Mouse (Mus musculus) urinary bladder, postnatal 4 days (tissue): ENCODE measurements around the gene Sept9.

Experiments used
- DNase-seq, 2 experiments: peaks; one replicate each; pipeline ENCODE4 v3.0.0; 2021 to 2022; ENCODE audit warnings: low spot score in 2 of 2

The Sept9 gene

DNA sequence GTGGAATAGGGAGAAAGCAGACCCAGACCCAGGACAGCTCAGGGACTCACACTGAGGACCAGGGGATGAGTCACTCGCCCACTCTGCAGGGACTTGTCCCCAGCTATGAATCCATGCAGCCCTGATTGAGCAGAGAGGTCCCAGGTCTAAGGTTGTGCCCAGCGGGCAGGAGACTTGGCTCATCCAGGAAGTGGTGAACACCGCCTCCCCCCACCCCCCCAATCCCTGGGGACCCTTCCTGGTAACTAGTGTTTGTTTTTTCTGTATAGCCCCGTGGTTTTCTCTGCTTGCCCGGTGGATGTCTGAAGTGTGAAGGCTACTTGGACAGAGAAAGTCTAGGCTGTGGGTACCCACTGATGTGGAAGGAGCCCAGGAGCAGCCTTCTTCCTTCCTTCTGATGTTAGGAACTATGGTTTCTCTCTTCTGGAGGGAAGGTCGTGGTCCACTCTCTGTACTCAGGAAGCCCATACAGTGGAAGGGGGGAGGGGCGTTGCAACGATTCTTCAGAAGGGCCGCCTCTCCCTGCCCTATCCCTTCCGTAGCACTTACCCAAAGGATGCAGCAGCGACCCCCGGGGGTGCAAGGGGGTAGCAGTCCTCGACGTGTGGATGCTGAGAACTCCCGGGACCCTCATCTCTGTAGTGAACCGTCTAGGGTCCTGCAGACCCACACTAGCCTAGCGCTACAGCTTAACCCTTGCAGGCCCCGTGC, 66.0 kb downstream of the Sept9 start:
- peak; percentile 53 to 73 for DNase-seq

DNA sequence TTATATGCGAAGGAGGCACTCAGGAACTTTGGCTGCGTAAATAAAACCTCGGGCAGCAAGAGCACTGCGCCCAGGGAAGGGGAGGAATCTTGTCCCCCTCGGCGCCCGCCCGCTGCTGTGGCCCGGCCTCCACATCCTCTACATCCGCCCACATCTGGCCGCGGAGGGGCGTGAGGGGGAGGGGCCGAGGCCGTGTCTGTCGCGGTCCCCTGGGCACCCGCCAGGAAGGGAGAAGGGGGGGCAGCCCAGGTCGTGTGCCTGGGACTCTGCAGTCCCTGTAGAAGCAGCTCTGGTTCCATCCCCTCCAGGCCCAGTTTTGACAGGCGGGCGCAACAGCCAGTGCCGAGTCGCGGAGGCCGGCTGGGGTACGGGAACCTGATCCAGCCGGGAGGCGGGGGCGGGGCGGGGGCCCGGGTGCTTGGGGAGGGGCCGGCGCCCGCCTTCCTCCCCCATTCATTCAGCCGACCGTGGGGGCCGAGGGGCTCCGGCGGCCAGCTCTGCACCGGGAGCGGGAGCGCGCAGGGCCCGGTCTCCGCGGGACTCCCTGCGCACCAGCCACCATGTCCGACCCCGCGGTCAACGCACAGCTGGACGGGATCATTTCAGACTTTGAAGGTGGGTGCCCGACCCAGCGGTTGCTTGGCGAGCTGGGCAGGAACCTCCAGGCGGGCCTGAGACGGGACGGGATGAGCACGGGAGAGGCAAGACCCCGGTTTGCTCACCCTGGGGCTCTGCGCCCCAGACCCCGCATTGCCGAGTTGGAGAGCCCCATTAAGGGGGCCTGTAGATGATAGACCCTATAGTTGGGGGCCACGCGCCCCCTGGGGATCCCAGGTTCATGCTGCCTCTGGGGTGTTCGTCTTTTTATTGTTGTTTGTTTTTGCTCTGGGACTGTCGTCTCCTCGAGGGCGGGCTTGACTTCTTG, 66.8 kb downstream of the Sept9 start:
- peak; percentile 86 to 88 for DNase-seq

DNA sequence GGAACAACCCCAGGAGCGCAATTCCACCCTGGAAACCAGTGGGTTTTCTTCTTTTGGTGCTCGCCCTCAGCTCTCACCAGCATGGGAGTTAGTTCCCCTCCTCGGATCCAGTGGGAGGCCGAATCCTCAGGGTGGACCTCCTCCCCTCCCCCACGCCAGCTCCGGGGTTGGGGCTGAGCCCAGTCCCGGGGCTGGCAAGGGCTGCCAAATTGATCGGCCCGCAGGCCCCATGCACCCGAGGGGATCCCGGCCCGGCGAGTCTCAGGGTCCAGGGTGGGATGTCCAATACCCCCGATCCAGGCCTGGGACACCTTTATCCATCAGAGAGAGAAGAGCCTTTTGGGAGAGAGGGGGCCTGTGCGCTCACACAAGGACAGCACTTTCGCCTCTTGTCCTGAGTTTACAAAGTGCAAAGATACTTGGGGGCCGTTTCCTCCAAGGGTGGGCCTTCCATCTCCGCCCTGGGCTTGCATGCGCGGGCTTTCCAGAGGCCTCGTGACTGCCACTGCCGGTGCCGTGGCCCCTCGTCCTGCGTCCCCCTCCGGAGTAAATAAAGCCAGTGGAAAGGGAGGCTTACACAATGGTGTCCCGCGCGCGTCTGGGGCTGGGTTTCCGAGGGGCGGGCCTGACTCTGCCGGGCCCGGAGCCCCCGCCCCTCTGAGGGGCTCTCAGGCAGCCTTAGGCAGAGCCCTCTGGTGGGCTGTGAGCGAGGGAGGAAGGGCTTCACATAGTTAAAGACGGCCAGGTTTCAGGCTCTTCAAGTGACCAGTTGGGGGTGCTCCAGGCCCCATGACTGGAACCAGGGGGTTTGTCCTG, 67.7 kb downstream of the Sept9 start:
- peak; percentile 62 to 68 for DNase-seq

DNA sequence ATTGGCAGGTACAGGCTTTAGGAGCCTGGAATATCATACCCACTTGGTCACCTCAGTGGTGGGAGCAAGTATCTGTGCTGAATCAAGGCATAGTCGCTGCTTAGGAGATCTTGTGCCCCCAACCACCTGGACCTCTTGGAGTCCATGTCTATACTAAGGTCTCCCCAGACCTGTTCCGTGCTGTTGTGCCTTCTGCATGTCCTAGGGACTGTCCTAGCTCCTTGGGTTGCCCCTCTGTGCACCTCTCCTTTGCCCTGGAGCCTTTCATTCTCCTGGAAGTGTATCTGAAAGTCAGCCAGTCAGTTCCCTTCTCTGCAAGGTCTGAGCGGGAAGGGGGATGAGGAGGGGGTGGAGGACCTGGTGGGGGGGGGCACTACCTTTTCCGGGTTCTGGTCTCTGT, 68.4 kb downstream of the Sept9 start:
- no peak for DNase-seq

DNA sequence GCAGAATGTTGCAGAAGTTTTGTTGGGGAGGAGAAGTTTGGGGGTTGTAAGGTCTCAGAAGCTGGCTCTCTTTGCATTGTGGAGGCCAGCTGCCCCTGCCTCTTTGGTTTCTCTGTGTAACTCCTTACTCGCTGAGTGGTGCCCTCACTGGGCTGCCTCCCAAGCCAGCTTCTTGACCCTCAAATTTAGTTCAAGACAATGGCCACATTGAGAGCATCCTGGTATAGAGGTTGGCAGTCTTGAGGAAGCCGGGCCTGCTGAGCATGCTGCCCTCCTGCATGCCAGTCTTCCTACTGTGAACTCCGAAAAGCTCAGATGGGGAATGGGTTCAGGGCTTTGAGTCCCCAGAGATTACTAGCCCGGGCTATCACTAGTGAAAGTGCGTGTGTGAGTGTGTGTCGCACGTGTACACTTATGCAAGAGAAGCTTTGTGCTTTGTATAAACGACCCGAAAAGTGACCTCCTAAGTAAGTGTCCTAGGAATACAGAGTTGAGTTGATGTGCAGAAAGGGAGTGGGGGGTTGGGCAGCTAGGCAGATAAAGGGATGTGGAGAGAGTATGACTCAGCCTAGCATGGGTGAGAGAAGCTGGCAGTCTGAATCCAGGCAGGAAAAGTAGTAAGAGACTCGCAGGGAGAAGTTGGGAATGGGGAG, 69.0 kb downstream of the Sept9 start:
- DNase-seq = no peak

DNA sequence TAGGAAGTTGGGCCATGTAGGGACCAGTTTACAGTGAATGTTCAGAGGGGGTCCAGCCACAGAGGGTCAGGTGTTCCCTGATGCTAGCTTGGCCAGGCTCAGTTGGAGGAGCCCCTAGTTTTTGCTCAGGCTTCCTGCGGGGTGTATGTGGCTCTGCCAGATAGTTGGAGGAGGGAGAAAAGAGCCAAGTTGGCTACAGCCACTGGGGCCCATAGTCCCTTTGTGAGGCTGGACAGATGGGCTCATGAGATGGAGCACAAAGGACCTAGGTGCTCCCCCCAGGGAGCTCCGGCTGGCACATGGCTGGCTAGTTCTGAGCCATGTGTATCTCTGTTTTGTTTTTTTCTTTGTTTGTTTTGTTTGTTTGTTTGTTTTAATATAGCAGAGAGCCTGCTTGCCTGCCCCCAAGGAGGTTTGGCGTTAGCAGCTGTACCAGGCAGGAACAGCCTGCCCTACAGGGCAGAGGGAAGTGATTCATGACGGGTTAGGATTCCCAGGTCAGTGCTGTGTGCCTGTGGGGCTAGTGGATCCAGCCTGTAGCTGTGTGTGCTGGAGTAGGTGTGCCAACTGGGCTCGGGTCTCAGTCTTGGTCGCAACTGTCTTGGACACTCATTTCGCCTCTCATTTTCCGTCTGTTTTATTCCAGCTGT, 69.7 kb downstream of the Sept9 start:
- no peak for DNase-seq

DNA sequence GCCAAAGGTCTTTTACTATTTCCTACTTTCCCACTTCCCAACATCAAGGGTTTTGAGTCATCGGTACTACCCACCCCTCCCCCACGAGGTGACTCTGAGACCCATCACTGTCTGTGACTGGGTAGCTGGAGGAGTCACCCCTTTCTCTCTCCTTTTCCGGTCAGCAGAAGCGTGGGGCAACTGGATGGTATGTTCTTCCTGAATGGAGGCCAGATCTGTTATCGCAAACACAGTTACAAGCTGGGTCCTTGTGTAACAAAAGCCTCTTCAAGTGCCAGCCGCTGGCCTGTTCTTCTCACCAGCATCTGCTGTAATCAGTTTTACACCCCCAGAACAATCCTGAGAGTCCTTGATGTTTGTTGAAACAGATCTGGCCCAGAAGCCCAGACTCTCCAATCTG, 70.5 kb downstream of the Sept9 start:
- no peak for DNase-seq

DNA sequence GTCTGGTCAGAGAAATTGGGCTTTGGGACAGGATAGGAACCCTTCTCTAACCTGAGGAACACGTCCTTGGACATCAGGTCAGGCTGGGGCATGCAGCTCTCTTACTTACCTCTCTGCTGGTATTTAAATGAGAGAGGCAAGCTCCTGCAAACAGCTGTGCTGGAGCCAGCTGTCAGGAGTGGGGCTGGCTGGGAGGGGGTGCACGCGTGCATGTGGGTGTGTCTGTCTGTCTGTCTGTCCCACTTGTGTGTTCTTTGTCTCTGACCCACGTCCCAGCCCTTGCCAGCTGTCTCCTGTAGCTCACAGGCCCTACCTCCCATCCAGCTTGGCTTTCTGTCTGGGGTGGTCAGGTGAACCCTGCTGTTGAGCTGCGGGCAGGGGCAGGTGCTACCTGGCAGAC, 75.5 kb downstream of the Sept9 start:
- DNase-seq = no peak

DNA sequence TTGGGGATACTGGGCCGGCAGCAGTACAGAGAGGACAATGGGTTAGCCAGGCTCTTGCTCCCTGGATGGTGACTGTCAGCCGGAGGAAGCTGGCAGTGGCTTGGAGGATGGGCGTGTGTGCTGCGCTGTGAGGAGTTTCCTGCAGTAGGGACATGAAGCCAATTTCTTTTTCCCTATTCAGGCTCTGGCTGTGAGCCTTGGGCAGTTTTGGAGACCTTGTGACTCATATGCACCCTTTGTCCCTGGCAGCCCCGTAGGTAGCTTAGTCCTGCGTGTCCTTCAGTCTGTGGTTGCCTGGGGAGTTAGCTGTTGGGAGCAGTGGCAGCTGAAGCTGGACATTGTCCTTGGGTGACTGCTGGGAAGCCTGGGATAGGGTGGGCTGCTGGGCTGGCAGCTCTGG, 76.5 kb downstream of the Sept9 start:
- DNase-seq = no peak

DNA sequence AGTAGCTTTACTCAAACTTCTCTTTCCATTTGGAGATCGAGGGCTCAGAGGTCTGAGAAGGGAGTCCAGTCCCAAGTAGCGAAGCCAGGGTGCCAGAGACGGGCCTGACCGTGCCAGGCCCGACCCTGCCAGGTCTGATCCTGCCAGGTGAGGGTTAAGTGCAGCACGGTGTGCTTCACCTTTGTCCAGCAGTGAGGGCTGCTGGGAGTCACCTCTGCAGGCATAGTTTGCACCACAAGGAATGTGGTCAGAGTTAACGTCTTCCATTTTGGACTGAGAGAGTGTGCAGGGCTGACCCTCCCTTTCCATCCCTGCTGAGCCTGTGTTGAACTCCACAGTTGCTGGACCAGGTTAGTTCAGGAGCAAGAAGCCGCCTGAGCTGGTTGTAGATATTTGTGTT, 77.5 kb downstream of the Sept9 start:
- no peak for DNase-seq

DNA sequence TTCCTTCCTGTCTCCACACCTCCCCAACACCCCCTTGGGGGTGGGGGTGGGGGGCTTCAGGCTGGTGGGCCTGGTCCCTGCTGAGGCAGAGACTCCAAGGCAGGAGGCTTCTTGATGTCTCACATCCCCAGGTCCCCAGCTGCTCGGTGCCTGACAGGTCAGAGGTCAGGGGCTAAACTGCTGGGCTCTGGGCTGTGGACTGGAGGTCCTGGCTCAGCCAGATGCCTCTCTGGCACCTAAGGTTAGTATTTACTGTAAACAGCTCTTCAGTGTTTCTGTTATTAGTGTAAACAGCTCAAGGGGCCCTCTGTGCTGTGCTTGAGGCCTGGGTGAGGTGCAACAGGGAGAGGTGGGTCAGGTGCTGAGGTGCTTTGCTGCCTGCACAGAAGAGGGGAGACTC, 78.7 kb downstream of the Sept9 start:
- no peak for DNase-seq

DNA sequence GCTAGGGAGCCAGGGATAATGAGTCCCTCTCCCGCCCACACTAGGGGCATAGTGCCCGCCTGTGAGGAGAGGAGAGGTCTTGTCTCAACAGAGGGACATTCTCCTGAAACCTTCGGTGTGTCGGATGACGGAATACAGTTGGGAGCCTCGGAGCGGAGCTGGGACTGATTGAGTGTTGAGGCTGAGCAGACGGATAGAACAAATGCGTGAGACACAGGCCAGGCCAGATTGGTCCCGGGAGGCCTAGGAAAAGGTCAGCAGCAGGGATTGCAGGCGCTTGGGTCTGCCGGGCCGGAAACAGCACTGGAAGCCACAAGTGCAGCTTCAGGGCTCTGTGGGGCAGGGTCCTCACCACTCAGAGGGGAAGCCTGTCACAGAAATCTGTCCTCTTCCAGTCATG, 79.1 kb downstream of the Sept9 start:
- DNase-seq = no peak

DNA sequence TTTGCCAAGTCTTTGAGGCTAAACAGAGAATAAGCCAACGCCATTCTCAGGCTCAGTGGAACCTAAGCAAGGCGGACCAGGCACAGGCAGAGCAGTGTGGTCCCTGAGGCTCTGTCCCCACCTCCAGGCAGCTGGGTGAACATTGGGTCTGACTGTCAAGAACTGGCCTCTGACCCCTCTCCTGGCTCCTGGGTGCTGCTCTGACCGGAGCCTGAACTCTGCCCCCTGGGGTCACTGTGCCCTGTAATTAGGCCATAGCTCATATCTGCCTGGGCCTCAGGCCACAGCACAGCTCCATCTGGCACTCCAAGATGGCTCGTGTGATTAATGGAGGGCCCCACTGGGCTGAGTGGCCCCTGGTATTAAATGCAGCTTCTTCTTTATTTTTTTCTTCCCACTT, 80.5 kb downstream of the Sept9 start:
- no peak for DNase-seq

DNA sequence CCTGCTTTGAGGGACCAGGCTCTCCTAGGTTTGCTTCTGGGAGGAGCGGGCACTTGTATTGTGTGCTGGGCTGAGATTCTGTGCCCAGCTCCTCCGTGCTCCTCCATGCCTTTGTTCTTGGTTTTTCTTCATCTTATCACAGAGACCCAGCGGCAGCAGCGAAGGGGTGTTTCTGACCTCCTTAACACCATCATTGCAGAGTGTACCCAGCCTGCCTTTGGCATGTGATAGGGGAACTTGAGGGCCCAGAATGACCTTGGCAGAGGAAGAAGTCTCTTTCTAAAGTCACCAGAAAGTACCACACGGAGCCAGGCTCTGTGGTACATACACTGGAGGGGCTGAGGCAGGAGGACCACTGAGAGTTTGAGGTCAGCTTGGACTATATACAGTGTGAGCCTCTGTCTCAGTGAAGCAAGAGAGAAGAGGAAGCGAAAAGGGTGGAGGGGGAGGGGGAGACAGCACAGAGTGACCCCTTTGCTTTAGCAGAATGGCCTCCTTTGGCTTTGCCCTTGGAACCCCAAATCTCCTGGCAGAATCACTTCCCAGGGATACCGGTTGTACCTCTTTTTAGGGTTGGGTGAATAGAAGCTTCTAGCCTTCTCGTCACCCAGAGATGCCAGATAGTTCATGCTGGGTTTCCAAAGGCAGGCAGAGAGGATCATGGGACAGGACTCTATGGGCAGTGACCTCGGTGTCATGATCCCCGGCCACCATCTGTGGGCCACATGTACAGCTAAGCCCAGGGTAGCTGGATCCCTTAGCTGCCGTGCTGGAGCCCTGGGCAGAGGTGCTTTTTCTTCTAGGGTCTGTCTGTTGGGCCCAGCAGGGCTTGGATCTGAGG, 83.8 kb downstream of the Sept9 start:
- no peak for DNase-seq

DNA sequence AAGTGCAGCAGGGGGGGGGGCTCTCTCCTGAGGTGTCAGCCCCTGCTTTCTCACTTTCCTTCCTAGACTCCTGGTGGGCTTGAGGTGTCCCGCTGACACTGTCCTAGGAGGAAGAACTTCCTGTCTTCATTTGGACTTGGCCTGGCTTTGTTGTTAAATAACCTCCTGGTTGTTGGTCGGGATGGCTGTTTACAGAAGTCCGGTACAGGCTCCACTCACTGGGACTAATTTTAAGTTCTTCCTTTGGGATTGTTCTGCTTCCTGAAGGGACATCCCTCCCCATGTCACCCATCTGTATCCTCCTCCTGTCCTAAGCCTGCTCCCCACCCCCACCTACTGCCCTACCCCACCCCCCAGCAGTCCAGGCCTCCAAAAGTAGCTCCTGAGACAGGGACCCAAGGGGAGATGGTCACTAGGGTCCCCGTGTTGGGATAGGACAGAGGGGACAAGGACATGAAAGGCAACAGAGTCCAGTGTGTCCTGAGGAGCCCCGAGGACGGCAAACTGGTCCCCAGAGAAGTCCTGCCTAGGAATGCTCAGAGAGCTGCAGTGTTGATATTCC, 84.5 kb downstream of the Sept9 start:
- no peak for DNase-seq

DNA sequence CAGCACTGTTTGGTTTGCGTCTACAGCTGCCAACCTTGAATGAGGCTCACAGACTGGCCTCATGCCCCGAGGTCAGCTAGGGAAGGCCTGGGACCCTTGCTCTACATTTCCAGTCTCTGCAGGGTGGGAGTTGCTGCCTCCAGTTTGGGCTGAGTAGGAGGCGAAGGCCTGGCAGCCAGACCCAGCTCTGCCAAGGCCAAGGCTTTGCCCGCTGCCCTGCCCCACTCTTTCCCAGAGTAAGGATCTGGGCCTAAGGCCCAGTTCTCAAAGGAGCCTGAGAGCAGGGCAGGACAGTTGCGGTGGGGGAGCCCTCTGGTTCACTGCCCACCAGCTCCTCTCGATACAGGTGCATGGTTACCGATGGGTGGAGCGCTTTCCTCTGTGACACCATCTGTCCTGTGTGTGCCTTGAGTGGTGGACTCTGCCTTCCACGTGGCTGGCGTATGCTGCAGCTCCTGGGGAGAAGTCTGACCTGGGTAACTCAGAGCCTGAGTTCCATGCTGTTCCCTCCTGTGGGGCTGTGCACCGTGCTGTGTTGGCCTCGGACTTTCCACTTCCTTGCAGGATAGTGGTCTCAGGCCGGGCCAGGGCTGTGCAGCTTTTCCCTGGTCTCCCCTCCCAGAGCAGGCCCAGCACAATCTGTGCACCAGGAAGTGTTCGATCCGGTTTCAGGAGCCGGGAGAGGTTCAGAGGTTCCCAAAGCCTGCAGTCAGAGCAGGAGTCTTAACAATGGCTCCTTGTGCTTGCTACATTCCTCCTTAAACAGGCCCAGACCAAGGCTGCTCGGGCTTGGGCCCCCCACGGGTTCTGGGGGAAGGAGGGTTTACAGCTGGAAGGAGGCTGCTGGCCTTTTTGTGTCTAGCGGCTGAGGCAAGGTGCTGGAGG, 85.5 kb downstream of the Sept9 start:
- no peak for DNase-seq

DNA sequence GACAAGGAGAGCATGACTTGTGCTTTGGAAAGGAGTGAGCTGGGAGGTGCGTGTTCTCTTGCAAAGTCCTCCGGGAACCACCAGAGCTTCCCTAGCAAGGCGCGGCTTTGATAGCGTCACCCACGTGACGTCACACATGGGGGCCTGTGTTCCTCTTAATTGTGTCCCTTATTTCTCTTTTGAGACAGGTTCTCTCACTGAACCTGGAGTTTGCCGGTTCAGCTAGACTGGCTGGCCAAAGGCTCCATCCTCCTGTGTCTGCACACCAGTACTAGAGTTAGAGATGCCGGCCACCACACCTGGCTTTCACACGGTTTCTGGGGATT, 86.1 kb downstream of the Sept9 start:
- DNase-seq = no peak

DNA sequence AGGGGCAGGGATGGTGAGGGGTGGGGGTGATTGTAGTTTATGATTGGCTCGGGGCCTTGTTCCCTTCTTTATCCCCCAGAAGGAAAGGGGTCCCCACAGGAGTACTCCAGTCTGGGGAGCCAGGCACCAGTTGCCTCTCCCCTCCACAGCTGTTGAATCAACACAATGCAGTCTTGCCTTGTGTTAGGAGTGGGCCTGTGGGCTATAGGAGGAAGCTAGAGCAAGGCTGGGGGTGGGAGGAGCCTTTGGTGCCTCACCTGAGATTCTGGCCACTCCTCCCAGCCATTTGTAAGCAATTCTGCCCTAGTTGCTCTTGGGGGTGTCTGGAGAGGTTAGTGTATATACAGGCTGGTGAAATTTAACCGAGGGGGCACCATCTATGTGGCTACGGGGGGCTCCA, 88.3 kb downstream of the Sept9 start:
- no peak for DNase-seq

DNA sequence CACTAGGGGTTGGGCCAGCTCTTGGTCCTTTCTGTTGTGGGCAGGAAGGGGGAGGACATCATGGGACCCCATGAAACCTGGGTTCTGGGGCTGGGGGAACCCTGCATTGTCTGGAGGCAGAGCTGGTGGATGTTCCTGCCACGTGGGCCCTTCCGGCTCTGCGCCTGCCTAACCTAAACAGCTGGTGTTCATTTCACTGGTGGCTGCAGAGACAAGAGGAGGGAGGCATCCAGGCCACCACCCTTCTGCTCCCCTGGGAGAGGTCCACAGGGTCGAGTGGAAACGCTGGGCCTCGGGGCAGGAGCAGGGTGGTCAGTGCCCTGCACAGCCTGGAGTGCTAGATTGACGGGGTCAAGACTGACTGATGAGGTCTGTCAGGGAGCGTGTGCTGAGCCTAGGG, 89.3 kb downstream of the Sept9 start:
- no peak for DNase-seq
